Mouse (Mus musculus): Measurements from ENCODE around the gene Pax7. TPM values are rescaled to one million over a fixed set of nuclear protein-coding genes. Genes with fewer than 3 reads are reported as not detected.

Gene Pax7
- polyA plus RNA-seq, 1 experiment from 2014 or later, result 0.02 TPM

DNA sequence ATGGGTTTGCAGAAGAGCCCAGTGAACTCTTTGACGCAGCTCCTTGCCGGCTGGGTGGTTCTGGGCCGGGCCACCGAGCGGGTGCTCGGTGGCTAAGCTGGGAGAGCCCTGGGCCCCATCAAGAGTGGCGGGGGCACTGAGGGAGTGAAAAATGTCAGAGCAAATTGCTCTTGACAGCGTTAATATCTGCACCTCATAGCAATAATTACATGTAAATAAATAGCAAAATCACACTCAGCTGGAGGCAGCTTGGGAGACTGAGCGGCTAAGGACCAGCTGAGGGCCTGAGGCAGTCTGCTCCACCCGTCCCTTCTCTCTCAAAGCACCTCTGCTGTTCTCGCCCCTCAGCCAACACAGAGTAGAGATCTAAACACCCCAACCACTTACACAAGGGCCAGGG, 72.6 kb downstream of the Pax7 start:
- 58% methylated on average over 11 of the region's 11 CpGs for WGBS
- ATAC-seq (ENCODE audit: borderline replicate concordance, extremely low read depth, low FRiP score, low TSS enrichment), result no peak
- peaks cover 74% of the 10 kb centered on the region for H3K27me3 ChIP-seq
- no peak overlapping the region for H3K9ac ChIP-seq
- H3K4me3 ChIP-seq, result no peak overlapping the region
- H3K4me1 ChIP-seq, result no peaks in the 10 kb centered on the region
- H3K4me2 ChIP-seq, result no peak overlapping the region
- H3K36me3 ChIP-seq, result no peaks in the 10 kb centered on the region
- H3K27ac ChIP-seq, result no peak overlapping the region
- no peaks in the 10 kb centered on the region for H3K9me3 ChIP-seq

DNA sequence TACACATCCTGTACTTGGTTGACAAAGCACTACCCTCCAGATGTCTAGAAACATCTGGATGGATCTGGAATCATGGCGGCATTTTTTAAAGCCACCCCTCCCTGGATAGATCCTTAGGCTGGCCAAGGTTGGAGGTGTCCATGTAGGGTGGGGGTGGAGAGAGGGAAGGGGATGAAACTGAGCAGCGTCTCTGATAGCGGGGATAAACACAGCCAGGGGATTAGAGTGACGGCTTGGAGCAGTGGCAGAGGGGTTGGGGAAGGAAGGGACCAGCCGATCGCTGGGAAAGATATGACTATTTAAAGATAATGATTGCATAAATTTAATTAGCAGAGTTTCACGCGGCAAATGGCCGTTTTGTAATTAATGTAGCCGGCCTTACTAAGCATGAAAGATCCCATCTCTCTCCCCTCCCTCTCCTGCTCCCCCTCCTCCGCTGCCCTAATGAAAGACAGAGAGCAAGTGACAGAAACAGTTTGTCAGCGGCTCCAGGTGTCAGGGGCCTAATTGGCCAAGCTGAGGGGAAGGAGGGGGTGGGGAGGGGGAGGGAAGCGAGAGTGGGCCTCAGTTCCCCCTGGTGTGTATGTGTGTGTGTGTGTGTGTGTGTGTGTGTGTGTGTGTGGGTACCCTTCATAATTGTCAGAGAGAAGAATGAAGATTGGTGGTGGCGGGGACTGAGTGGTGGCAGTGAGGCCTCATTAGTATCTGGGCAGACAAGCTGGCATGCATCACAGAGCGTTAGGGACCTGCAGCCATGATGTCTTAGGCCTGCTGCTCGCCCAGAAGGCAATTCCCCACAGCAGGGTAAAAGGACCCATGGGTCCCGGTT, 74.6 kb downstream of the Pax7 start:
- H3K4me3 ChIP-seq, result no peak overlapping the region
- no peaks in the 10 kb centered on the region for H3K9me3 ChIP-seq
- H3K4me2 ChIP-seq, result no peak overlapping the region
- H3K4me1 ChIP-seq, result no peaks in the 10 kb centered on the region
- no peak overlapping the region for H3K9ac ChIP-seq
- ATAC-seq (ENCODE audit: borderline replicate concordance, extremely low read depth, low FRiP score, low TSS enrichment), result no peak
- H3K36me3 ChIP-seq, result no peaks in the 10 kb centered on the region
- H3K27ac ChIP-seq, result no peak overlapping the region
- WGBS, result 13% methylated on average over 17 of the region's 17 CpGs
- H3K27me3 ChIP-seq, result peaks cover 72% of the 10 kb centered on the region

DNA sequence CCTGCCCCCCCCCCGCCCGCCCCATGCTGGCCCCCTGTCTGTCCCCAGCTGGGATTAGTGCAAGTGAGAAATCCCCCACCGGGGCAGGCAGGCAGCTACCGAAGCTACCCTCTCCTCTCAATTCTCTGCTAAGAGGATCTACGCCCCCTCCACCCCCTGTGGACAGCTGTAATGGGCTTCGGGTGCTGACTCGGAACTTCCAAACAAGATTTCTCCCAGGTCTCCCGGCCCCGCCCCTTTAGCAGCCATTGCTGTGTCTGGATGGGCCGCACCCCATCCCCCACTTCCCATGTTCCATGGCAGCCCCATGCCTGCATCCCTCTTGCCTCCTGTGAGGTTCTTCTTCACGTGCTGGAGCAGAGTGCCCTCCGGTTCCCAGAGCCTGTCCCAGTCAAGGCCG, 76.4 kb downstream of the Pax7 start:
- Histone ChIP-seq H3K9ac (no peak overlapping the region), H3K4me1 (no peaks in the 10 kb centered on the region), H3K9me3 (no peaks in the 10 kb centered on the region), H3K27me3 (peaks cover 56% of the 10 kb centered on the region), H3K36me3 (no peaks in the 10 kb centered on the region), H3K4me3 (no peak overlapping the region), H3K4me2 (no peak overlapping the region), H3K27ac (no peak overlapping the region)
- no peak for ATAC-seq (ENCODE audit: borderline replicate concordance, extremely low read depth, low FRiP score, low TSS enrichment)
- WGBS, result 7% methylated on average over 13 of the region's 13 CpGs

DNA sequence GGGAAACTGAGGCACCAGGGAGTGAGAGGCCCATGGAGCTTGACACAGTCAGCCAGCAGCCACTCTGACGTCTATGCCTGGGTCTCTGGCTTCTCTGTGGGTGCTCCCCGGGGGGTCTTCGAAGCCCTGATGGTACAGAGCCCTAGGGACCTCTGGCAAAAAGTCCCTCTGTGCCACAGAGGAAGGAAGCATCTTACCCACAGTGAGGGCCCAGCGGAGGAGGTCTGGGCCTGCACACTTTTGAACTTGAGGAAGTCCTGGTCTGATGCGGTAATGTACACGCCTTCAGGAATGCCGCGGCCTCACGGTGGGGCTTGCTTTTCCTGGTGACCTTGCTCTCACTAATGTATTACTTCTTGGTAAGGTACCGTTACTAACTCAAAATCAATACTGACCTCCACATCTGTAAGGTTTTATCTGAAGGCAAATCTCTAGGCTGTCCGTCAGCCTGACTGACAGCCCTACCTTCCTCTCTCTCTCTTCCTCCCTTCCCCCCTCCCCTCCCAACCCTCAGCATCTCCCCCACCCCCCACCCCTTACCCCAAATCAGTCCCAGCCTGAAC, 79.1 kb downstream of the Pax7 start:
- H3K9me3 ChIP-seq, result no peaks in the 10 kb centered on the region
- no peak for ATAC-seq (ENCODE audit: borderline replicate concordance, extremely low read depth, low FRiP score, low TSS enrichment)
- no peak overlapping the region for H3K4me2 ChIP-seq
- H3K4me1 ChIP-seq, result no peaks in the 10 kb centered on the region
- no peak overlapping the region for H3K9ac ChIP-seq
- no peak overlapping the region for H3K4me3 ChIP-seq
- no peak overlapping the region for H3K27ac ChIP-seq
- WGBS, result 23% methylated on average over 11 of the region's 11 CpGs
- H3K27me3 ChIP-seq, result peaks cover 37% of the 10 kb centered on the region
- no peaks in the 10 kb centered on the region for H3K36me3 ChIP-seq

DNA sequence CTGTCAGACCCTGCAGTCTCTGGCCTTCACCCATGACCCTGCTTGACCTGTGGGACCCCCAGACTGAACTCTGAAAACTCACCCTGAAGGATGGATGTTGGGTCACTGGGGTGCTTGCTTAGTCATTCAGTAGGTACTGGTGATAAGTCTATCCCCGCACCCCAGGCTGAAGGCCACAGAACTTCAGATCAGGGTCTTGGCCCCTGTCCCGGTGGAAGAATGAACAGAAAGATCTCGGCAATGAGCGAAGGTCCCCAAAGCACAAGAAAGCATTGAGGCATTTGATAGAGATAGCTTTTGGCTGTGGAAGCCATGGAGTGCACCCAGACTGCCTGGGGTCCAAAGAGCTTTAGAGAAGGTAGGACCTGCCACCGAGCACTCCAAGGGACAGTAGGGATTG, 82.4 kb downstream of the Pax7 start:
- Histone ChIP-seq H3K27me3 (peaks cover 15% of the 10 kb centered on the region; the same call in 1 of the 2 replicates), H3K9ac (no peak overlapping the region), H3K36me3 (no peaks in the 10 kb centered on the region), H3K4me3 (no peak overlapping the region), H3K4me1 (no peaks in the 10 kb centered on the region), H3K4me2 (no peak overlapping the region), H3K27ac (no peak overlapping the region), H3K9me3 (no peaks in the 10 kb centered on the region)
- ATAC-seq (ENCODE audit: borderline replicate concordance, extremely low read depth, low FRiP score, low TSS enrichment), result no peak
- WGBS, result 75% methylated on average over 5 of the region's 5 CpGs

DNA sequence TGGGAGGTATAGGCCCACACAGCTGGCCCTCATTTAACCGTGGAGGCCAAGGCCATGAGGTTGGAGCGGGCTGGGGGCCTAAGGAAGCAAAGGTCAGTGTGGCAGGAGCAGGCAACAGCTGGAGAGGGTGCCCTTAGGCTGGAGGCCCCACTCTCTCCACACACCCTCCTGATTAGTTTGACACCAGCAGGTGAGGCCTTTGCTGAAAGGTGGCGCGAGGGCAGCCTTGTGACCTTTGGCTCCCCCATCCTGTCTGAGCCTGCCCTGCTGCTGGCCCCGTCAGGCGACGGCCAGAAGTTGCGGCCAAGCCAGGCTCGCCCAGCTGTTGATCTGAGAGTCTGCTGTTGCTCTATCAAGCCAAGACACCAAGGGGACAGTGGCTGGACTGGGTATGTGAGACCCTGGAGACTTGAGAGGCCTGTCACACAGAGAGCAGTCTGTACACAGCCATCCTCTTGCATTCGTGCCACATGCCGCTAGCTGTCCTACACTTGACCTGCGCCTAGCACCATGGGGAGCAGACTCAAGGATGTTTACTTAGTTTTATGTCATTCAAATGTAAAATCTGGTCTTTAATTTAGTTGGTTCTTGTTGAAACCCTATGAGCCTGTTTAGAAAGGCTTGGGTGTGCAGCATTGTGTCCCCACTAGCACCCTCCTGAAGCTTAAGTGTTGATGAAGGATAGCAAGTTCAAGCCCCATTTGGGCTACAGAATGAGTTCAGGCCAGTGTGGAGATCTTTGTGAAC, 86.0 kb downstream of the Pax7 start:
- Histone ChIP-seq H3K27ac (no peak overlapping the region), H3K27me3 (no peaks in the 10 kb centered on the region), H3K4me2 (no peak overlapping the region), H3K36me3 (no peaks in the 10 kb centered on the region), H3K4me3 (no peak overlapping the region), H3K9ac (no peak overlapping the region), H3K4me1 (no peaks in the 10 kb centered on the region), H3K9me3 (no peaks in the 10 kb centered on the region)
- no peak for ATAC-seq (ENCODE audit: borderline replicate concordance, extremely low read depth, low FRiP score, low TSS enrichment)
- WGBS, result 31% methylated on average over 12 of the region's 12 CpGs

DNA sequence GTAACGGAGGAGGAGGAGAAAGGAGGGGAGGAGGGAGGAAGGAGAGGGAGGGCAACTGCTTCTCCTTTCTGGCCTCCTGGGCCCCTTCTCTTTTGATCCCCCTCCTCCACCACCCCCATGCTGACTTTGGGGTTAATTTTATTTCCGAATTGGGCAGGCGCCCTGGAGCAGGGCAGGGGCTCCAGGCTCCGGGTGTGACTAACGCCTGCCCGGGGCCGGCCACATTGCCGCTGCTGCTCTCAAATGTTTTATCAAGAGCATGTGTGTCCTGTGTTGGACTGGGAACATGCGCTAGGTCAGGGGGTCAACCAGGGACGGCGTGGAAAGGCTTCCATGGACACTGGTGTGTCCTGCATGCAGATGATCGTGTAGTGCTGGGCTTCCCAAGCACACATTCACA, 87.2 kb downstream of the Pax7 start:
- H3K27me3 ChIP-seq, result no peaks in the 10 kb centered on the region
- no peak overlapping the region for H3K9ac ChIP-seq
- H3K9me3 ChIP-seq, result no peaks in the 10 kb centered on the region
- no peak overlapping the region for H3K4me2 ChIP-seq
- WGBS, result 34% methylated on average over 12 of the region's 12 CpGs
- H3K4me3 ChIP-seq, result no peak overlapping the region
- no peak overlapping the region for H3K27ac ChIP-seq
- H3K36me3 ChIP-seq, result no peaks in the 10 kb centered on the region
- ATAC-seq (ENCODE audit: borderline replicate concordance, extremely low read depth, low FRiP score, low TSS enrichment), result no peak
- H3K4me1 ChIP-seq, result no peaks in the 10 kb centered on the region

DNA sequence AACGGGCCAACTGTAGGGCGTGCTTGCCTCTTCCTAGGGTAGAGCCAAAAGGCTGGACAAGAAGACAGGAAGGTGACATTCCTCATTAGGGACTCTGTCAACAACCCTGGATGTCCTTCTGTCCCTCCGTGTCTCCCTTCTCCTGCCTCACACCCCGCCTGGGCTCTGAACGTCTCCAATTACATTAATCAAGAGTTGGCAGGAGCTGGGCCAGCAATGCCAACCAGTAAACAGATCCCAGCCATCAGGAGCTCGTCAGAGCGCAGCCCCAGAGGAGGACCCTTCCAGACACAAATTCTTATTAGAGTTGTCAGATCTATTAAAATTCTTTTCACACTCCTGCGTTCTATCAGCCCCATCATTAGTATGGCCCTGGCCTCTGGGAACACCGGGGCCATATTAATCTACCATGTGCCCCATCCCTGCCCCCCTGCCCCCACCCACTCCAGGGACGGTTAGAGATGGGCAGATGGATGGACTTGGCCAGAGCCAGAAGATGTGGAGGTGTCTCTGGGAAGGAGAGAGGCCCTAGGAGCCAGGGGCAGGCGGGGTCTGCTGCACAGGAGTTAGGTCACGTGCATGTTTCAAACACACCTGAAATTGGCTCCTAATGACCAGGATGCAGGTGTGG, 88.4 kb downstream of the Pax7 start:
- Histone ChIP-seq H3K27ac (no peak overlapping the region), H3K36me3 (no peaks in the 10 kb centered on the region), H3K27me3 (no peaks in the 10 kb centered on the region), H3K4me2 (no peak overlapping the region), H3K9ac (no peak overlapping the region), H3K9me3 (no peaks in the 10 kb centered on the region), H3K4me1 (no peaks in the 10 kb centered on the region), H3K4me3 (no peak overlapping the region)
- no peak for ATAC-seq (ENCODE audit: borderline replicate concordance, extremely low read depth, low FRiP score, low TSS enrichment)
- 44% methylated on average over 12 of the region's 12 CpGs for WGBS

DNA sequence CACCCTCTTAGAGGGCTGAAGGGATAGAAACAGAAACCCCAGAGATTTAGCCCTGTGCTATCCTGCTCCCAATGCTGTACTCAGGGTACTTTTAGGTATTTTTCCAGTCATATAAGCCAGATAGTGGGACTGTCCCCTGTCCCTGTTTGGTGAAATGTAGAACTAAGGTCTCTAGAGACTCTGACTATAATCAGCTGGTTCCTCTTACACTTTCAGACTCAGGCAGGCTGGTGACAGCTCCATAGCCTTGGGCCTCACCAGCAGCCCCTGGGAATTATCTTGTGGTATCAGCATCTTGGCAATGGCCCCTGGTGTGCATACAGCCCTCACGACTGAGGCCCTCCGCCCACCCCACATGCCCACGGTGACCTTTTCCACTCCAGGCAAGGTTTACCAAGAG, 89.7 kb downstream of the Pax7 start:
- 45% methylated on average over 3 of the region's 3 CpGs for WGBS
- ATAC-seq (ENCODE audit: borderline replicate concordance, extremely low read depth, low FRiP score, low TSS enrichment), result no peak
- Histone ChIP-seq H3K27ac (no peak overlapping the region), H3K4me1 (no peaks in the 10 kb centered on the region), H3K27me3 (no peaks in the 10 kb centered on the region), H3K4me2 (no peak overlapping the region), H3K9ac (no peak overlapping the region), H3K36me3 (no peaks in the 10 kb centered on the region), H3K4me3 (no peak overlapping the region), H3K9me3 (no peaks in the 10 kb centered on the region)

DNA sequence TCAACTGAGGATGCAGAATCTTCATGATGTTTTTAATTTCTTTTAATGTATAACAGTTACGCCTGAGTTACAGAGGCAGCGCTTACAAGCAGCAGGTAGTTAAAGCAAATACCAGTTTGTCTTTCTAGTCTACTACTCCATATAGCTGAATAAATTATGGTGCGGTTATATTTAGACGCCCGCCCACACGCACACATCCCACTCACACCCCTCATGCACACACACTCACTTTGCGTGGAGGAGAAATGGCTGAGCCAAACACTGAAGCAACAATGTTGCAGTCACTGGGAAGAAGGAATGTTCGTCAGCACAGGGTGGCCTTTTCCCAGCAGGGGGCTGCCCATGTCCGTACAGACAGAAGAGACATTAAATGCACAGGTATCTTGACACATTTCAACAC, 96.3 kb downstream of the Pax7 start:
- Histone ChIP-seq H3K4me3 (no peak overlapping the region), H3K4me1 (no peaks in the 10 kb centered on the region), H3K27ac (no peak overlapping the region), H3K36me3 (no peaks in the 10 kb centered on the region), H3K9me3 (no peaks in the 10 kb centered on the region), H3K9ac (no peak overlapping the region), H3K27me3 (no peaks in the 10 kb centered on the region), H3K4me2 (no peak overlapping the region)
- ATAC-seq (ENCODE audit: borderline replicate concordance, extremely low read depth, low FRiP score, low TSS enrichment), result no peak
- WGBS, result 86% methylated on average over 9 of the region's 9 CpGs

DNA sequence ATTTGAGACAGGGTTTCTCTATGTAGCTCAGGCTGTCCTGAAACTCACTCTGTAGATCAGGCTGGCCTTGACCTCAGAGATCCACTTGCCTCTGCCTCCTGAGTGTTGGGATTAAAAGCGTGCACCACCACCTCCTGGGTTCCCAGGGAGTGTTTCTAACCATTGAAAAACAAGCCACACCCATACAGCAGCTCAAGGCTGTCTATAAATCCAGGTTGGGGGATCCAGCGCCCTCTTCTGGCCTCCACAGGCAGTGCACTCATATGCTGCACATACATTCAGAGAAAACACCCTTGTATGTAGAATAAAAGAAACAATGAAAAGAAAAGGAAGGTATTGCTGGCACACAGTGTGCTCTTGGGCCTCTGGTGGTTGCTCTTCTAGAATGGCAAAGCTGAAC, 106.2 kb downstream of the Pax7 start:
- H3K27ac ChIP-seq, result no peak overlapping the region
- H3K4me2 ChIP-seq, result no peak overlapping the region
- WGBS, result 46% methylated on average over 2 of the region's 2 CpGs
- H3K4me3 ChIP-seq, result no peak overlapping the region
- no peaks in the 10 kb centered on the region for H3K36me3 ChIP-seq
- H3K27me3 ChIP-seq, result peaks cover 14% of the 10 kb centered on the region
- no peak overlapping the region for H3K9ac ChIP-seq
- H3K9me3 ChIP-seq, result no peaks in the 10 kb centered on the region
- no peaks in the 10 kb centered on the region for H3K4me1 ChIP-seq
- ATAC-seq (ENCODE audit: borderline replicate concordance, extremely low read depth, low FRiP score, low TSS enrichment), result no peak

DNA sequence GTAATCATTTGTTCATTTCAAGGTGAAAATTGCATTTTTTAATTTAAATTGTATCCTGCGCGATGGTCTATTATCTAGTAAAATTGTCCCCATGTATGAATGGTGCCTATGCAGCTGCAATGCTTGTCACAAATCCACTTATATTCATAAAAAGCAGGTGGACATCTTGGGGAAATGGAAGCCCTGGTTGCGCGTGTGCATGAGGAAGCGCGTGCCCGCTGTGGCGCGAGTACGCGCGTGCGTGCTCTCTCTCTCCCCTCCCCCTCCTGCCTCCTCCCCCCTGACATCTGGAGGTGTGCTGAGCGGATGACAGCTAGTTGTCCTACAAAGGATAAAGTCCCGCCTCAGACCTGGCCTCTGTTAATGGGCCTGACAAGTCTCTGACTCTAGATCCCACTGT, 107.9 kb downstream of the Pax7 start:
- H3K36me3 ChIP-seq, result no peaks in the 10 kb centered on the region
- no peak for ATAC-seq (ENCODE audit: borderline replicate concordance, extremely low read depth, low FRiP score, low TSS enrichment)
- no peak overlapping the region for H3K4me3 ChIP-seq
- no peaks in the 10 kb centered on the region for H3K4me1 ChIP-seq
- peaks cover 14% of the 10 kb centered on the region for H3K27me3 ChIP-seq
- no peak overlapping the region for H3K27ac ChIP-seq
- H3K9me3 ChIP-seq, result no peaks in the 10 kb centered on the region
- no peak overlapping the region for H3K4me2 ChIP-seq
- H3K9ac ChIP-seq, result no peak overlapping the region
- WGBS, result 50% methylated on average over 15 of the region's 15 CpGs
